8 mouse cellular contexts compared by ENCODE assay signal in genomic region chr15:88890751-88891675, GRCm38 (mm10). TPM values are rescaled to one million over a fixed set of nuclear protein-coding genes. Genes with fewer than 3 reads are reported as not detected.
DNase-seq lines count a peak whose midpoint lies in the region; ATAC-seq lines count a peak whose summit lies in the region.

No protein-coding gene starts in this region.

- H3K9ac ChIP-seq in hindbrain, embryonic 13.5 days = peak overlapping the region; percentile 76

- H3K27ac ChIP-seq in hindbrain, embryonic 13.5 days = peak overlapping the region; percentile 62

- peak overlapping the region; percentile 83 for H3K4me2 ChIP-seq in hindbrain, embryonic 13.5 days

- no peaks in the 10 kb centered on the region for H3K36me3 ChIP-seq in hindbrain, embryonic 13.5 days

- peaks cover 17% of the 10 kb centered on the region for H3K4me1 ChIP-seq in hindbrain, embryonic 13.5 days (replicated peaks)

- no peaks in the 10 kb centered on the region for H3K9me3 ChIP-seq in hindbrain, embryonic 13.5 days

- peak; percentile 67 for DNase-seq in T-cell, adult 2 months (ENCODE audit: low spot score)
- peak; percentile 90 for DNase-seq in cerebellum, adult 9-11 months
- peak; percentile 56 to 79 for DNase-seq in frontal cortex, adult 2 months (ENCODE audit: extremely low spot score in 1 of 2, low spot score in 1 of 2)
- DNase-seq in layer of hippocampus, postnatal 25 days (ENCODE audit: extremely low spot score in 1 of 2, low spot score in 1 of 2) = peak; percentile 35 to 37
- peak; percentile 79 for DNase-seq in lung, postnatal 14 days
- DNase-seq in retina, embryonic 14.5 days (ENCODE audit: low spot score) = peak; percentile 87
- peak; percentile 47 to 56 for DNase-seq in thymus, postnatal 36 days

- H3K4me3 ChIP-seq in hindbrain, embryonic 13.5 days = peak overlapping the region; percentile 49

- 2% methylated on average over 38 of the region's 41 CpGs for WGBS in hindbrain, embryonic 13.5 days

- ATAC-seq in hindbrain, embryonic 13.5 days (ENCODE audit: low FRiP score) = peak; percentile 92

- peaks cover 27% of the 10 kb centered on the region; the same call in 1 of the 2 replicates for H3K27me3 ChIP-seq in hindbrain, embryonic 13.5 days

RNA-seq across cellular contexts. Expression of gene Pim3, which starts 29.0 kb away (rescaled TPM):
- polyA plus RNA-seq in frontal cortex, adult 2 months (2012; rRNA removed) = 13.6 and 22.2 TPM in 2 replicates
- 45.6 and 47.2 TPM in 2 replicates for polyA plus RNA-seq in hindbrain, embryonic 13.5 days (2015; fragmentation: Nextera tagmentation; extraction: Ambion mirVana)
- 10 to 100 TPM; 30.3 to 38.9 TPM for total RNA-seq in layer of hippocampus, postnatal 25 days (2021)

Comparison
In these comparisons a context has a peak if more than half of its experiments do, and no peak if none do; other contexts are left out.
1. Peak in every context shown above with its lines: DNase-seq, ATAC-seq, H3K4me3 ChIP-seq and H3K27ac ChIP-seq.
2. DNase-seq: peak in every context shown above with its lines; median percentile 90 in cerebellum, adult 9-11 months; 87 in retina, embryonic 14.5 days; 79 in lung, postnatal 14 days; 68 in frontal cortex, adult 2 months; 67 in T-cell, adult 2 months; 52 in thymus, postnatal 36 days; 36 in layer of hippocampus, postnatal 25 days.